Mouse (Mus musculus): ENCODE measurements around the gene Btbd17.

Gene Btbd17

GRCm38 (mm10) chr11:114795848-114796322 lies at the start of gene Btbd17:
Btbd17 (minus strand) TSS chr11:114795945.
- DNase-seq (ENCODE audit: low spot score in 2 of 2), result peak; percentile 45 to 76

- DNase-seq (ENCODE audit: low spot score in 2 of 2), result no peak
Measured at GRCm38 (mm10) chr11:114844464-114845220, 48.9 kb upstream of the Btbd17 start.

GRCm38 (mm10) chr11:114843818-114844463 lies 48.2 kb upstream of the Btbd17 start:
- no peak for DNase-seq (ENCODE audit: low spot score in 2 of 2)

- no peak for DNase-seq (ENCODE audit: low spot score in 2 of 2)
Measured at GRCm38 (mm10) chr11:114833166-114833565, 37.4 kb upstream of the Btbd17 start.

- no peak for DNase-seq (ENCODE audit: low spot score in 2 of 2)
Measured at GRCm38 (mm10) chr11:114830433-114830773, 34.7 kb upstream of the Btbd17 start.

- peak in 1 of 2 experiments; percentile 37 for DNase-seq (ENCODE audit: low spot score in 2 of 2)
Measured at GRCm38 (mm10) chr11:114829499-114830432, 34.0 kb upstream of the Btbd17 start.

GRCm38 (mm10) chr11:114826686-114827085 lies 30.9 kb upstream of the Btbd17 start:
- DNase-seq (ENCODE audit: low spot score in 2 of 2), result no peak

- DNase-seq (ENCODE audit: low spot score in 2 of 2), result no peak
Measured at GRCm38 (mm10) chr11:114823199-114823725, 27.5 kb upstream of the Btbd17 start.

GRCm38 (mm10) chr11:114822727-114823126 lies 27.0 kb upstream of the Btbd17 start:
- DNase-seq (ENCODE audit: low spot score in 2 of 2), result peak in 1 of 2 experiments; percentile 68

GRCm38 (mm10) chr11:114821325-114821724 lies 25.6 kb upstream of the Btbd17 start:
- DNase-seq (ENCODE audit: low spot score in 2 of 2), result no peak

GRCm38 (mm10) chr11:114820444-114820843 lies 24.7 kb upstream of the Btbd17 start:
- no peak for DNase-seq (ENCODE audit: low spot score in 2 of 2)

GRCm38 (mm10) chr11:114819110-114819509 lies 23.4 kb upstream of the Btbd17 start:
- no peak for DNase-seq (ENCODE audit: low spot score in 2 of 2)

- no peak for DNase-seq (ENCODE audit: low spot score in 2 of 2)
Measured at GRCm38 (mm10) chr11:114818185-114818584, 22.4 kb upstream of the Btbd17 start.

GRCm38 (mm10) chr11:114816934-114817333 lies 21.2 kb upstream of the Btbd17 start:
- DNase-seq (ENCODE audit: low spot score in 2 of 2), result no peak

- DNase-seq (ENCODE audit: low spot score in 2 of 2), result no peak
Measured at GRCm38 (mm10) chr11:114814873-114815592, 19.3 kb upstream of the Btbd17 start.

GRCm38 (mm10) chr11:114812731-114813240 lies 17.0 kb upstream of the Btbd17 start:
- peak; percentile 93 to 97 for DNase-seq (ENCODE audit: low spot score in 2 of 2)

GRCm38 (mm10) chr11:114810344-114810743 lies 14.6 kb upstream of the Btbd17 start:
- no peak for DNase-seq (ENCODE audit: low spot score in 2 of 2)

- no peak for DNase-seq (ENCODE audit: low spot score in 2 of 2)
Measured at GRCm38 (mm10) chr11:114809371-114809770, 13.6 kb upstream of the Btbd17 start.

- DNase-seq (ENCODE audit: low spot score in 2 of 2), result no peak
Measured at GRCm38 (mm10) chr11:114807686-114808427, 12.1 kb upstream of the Btbd17 start.

GRCm38 (mm10) chr11:114807025-114807424 lies 11.3 kb upstream of the Btbd17 start:
- no peak for DNase-seq (ENCODE audit: low spot score in 2 of 2)
